Mouse (Mus musculus): Measurements from ENCODE around the gene Adora1.

Gene Adora1

GRCm38 (mm10) chr1:134194298-134195022 lies 40.8 kb downstream of the Adora1 start:
- DNase-seq (ENCODE audit: low read depth, low spot score): no peak

- DNase-seq (ENCODE audit: low read depth, low spot score): no peak
Measured at GRCm38 (mm10) chr1:134193674-134194197, 41.5 kb downstream of the Adora1 start.

GRCm38 (mm10) chr1:134193126-134193525 lies 42.1 kb downstream of the Adora1 start, which contains the start of gene Mybph:
Gene Mybph (plus strand): TSS chr1:134193448.
- no peak for DNase-seq (ENCODE audit: low read depth, low spot score)

DNA sequence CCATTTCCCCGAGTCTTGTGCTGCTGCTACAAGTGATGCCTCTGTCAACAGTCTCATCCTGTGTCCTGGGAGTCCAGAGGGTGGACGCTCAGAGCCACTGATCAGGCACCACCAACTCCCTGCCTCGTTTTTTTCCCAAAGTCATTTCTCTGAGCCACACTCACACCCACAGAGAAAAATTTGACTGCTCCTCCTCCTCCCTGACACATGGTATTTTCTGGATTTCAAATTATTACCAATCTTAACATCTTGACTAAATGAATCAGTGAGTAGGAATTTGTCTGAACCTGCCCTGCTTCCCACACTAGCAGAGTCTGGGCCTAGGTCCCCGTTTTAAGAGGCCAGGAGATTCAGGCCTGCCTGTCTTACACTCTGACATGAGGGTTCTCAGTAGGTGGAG lies 43.2 kb downstream of the Adora1 start:
- DNase-seq (ENCODE audit: low read depth, low spot score): no peak

GRCm38 (mm10) chr1:134191192-134191591 lies 44.0 kb downstream of the Adora1 start:
- no peak for DNase-seq (ENCODE audit: low read depth, low spot score)

DNA sequence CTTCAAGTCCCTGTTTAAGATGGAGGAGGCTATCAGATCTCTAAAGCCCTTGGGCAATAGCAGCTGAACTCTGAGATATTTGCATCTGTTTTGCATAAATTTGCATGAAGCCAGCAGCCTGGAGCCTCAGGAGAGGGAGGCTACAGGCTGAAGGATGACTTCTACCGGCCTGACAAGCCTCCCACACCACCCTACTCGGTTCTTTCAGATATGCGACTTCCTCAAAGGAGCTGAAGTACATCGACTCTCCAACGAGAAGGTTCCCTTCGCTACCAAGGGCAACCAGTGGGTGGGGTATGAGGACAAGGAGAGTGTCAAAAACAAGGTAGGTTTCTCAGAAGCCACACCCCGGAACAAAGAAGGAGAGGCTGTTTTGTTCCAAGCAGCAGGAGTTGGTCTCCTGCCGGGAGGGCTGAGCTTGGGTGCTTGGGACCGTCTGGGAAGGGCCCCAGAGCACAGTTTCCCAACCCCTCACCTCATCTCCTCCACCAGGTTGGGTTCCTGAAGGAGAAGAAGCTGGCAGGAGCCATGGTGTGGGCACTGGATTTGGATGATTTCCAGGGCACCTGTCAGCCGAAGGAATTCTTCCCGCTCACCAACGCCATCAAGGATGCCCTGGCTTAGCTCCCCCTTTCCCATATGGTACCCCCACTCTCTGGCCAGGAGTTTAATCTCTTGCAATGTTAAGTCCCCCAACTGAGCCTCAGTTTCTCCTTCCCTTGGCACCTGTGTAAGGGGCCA lies 46.1 kb downstream of the Adora1 start:
- peak; percentile 96 for DNase-seq (ENCODE audit: low read depth, low spot score)

GRCm38 (mm10) chr1:134188217-134188616 lies 47.0 kb downstream of the Adora1 start:
- no peak for DNase-seq (ENCODE audit: low read depth, low spot score)

DNA sequence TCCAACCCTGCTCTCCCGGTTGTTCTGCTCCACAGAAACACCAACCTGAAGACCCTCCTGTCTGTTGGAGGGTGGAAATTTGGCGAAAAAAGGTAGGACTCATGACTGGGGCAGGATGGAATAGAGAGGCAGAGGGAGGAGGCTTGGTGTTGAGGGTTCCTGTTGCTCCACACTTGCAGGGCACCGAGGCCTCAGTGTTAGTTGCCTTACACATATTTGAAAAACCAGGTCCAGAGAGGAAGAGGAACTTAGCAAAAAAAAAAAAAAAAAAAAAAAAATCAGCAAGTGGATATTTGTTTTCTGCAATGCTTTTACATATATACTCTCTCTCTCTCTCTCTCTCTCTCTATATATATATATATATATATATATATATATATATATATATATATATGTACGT lies 51.1 kb downstream of the Adora1 start:
- DNase-seq (ENCODE audit: low read depth, low spot score): no peak

DNA sequence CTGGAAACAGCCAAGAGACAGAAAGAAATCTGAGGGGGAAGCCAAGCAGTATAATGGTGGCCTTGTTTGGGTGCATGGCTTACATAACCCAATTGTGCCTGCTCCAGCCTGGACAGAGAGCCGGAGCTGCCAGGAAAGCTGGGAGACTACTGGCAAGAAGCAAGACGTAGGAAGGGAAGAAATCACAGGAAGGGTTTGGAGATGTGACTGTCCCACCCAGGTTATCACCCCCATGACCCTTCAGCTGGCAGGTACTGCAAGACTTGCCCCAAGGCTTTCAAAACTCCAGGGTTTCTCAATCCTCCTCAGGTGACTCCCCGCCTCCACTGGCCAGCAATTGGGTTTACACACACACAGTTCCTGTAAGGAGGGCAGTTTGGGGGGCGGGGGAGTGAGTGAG lies 53.2 kb downstream of the Adora1 start, which contains the start of gene Chil1:
Gene Chil1 (plus strand): TSS at position 152 of the 400 bp plus-strand sequence.
- no peak for DNase-seq (ENCODE audit: low read depth, low spot score)

DNA sequence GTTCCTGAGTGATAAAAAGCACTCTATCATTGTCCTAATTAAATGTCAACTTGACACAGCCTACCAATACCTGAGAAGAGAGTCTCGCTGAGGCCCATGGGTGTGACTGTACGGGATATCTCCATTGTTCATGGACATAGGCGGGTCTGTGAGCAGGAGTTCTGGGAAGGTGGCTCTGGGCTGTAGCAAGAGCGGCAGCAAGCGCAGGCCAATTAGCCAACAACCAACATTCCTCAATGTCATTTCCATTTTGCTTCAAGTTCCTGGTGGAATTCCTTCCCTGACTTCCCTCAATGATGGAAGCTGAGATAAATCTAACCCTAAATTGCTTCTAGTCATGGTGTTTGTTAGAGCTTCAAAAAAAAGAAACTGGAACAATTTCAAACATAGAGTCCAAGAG lies 57.3 kb downstream of the Adora1 start:
- peak; percentile 39 for DNase-seq (ENCODE audit: low read depth, low spot score)

DNA sequence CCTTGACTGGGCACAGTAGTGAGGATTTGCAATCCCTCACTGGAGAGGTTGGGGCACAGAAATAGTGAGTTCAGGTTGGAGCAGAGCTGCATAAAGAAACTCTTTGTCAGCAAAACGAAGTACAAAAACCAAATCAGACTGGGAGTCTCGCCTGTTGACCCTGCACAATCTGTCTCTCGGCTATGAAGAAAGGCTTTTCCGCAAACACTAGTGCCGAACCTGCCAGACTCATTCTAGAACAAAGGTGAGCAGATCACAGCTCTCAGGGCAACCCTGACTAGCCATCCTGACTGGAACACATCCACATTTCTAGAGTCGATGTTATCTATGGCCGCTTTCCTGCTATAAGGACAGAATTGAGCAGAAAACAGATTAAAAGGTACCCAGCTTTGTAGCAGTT lies 62.1 kb downstream of the Adora1 start:
- DNase-seq (ENCODE audit: low read depth, low spot score): no peak

DNA sequence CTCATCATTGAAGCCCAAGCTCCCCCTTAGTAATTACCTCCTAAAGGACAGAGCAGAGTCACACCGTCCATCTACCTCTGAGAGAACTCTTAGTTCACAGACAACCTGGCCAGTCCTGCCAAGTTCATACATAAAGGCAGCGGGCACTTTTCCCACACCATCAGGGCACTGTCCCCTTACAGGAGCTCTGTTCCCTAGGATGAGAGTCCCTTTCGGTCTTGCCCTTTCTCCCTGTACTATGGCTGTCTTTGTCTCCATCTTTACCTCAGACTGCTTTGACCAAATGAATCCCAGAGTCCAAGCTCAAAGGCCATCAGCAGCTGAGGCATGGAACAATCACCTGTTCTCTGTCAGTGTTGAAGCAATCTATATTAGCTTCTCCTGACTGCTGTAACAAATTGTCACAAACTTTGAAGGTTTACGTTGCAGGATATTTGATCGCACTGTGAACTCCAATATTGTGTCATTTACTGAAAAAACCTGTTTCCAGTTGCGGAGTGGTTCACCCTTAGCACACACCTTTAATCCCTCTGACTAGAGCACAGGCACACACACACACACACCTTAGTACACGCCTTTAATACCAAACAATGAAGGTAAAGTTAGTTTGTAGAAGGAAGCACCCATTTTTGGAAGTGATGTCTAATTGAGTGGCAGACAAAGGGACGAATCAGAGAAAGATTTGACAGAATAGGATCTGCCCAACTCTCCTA lies 66.1 kb downstream of the Adora1 start:
- DNase-seq (ENCODE audit: low read depth, low spot score): no peak

DNA sequence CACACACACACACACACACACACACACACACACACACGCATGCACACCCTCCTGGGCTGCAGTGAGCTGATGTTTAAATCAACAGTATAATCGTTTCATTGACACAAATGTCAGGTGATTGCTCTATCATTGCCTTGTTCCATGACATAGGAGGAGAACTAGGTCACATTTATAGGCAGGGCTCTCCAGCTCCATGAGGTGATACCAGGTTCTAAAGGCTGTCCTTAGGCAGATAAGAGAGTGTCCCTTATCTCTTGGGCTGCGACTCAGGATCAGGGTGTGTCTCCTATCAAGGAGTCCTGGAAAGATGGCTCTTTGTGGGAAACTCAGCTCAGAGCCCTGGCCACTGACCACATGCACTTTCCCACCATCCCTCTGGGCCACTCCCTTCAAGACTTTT lies 66.7 kb downstream of the Adora1 start:
- no peak for DNase-seq (ENCODE audit: low read depth, low spot score)

GRCm38 (mm10) chr1:134167416-134168305 lies 67.6 kb downstream of the Adora1 start:
- DNase-seq (ENCODE audit: low read depth, low spot score): no peak

DNA sequence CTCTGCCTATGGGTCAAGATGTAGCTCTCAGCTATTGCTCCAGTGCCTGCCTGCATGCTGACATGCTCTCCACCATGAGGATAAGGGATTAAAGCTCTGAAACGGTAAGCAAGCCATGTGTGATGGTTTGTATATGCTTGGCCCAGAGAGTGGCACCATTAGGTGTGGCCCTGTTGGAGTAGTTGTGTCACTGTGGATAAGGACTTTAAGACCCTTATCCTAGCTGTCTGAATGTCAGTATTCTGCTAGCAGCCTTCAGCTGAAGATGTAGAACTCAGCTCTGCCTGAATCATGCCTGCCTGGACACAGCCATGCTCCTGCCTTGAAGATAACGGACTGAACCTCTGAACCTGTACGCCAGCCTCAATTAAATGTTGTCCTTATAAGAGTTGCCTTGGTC lies 68.7 kb downstream of the Adora1 start:
- no peak for DNase-seq (ENCODE audit: low read depth, low spot score)

DNA sequence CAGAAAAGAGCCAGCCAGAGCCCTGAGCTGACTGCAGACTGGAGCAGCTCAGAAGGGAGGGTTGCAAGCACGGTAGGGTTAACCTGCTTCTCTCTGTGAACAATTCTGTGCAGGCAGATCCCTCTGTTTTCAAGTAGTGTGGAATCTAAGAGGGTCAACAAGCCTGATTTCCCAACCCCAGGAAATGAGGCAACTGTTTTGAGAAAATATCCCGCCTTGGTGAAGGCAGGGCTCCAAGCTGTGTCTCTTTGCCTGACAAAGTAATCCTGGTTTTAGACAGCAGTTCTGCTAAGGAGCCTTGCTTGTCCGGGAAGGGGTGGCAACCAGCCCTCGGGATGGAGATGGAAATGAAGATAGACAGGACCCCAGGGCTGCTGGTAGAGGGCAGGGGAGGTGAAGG lies 70.8 kb downstream of the Adora1 start:
- no peak for DNase-seq (ENCODE audit: low read depth, low spot score)

- DNase-seq (ENCODE audit: low read depth, low spot score): no peak
Measured at GRCm38 (mm10) chr1:134163476-134163875, 71.8 kb downstream of the Adora1 start.

GRCm38 (mm10) chr1:134162510-134163225 lies 72.6 kb downstream of the Adora1 start:
- peak; percentile 36 for DNase-seq (ENCODE audit: low read depth, low spot score)

GRCm38 (mm10) chr1:134161399-134161798 lies 73.8 kb downstream of the Adora1 start:
- DNase-seq (ENCODE audit: low read depth, low spot score): no peak

GRCm38 (mm10) chr1:134160404-134160803 lies 74.8 kb downstream of the Adora1 start:
- DNase-seq (ENCODE audit: low read depth, low spot score): no peak

Data from ES-CJ7 (cell line).